ENCODE assay signal across 8 mouse cellular contexts in genomic region chr7:90443101-90444091, GRCm38 (mm10). TPM values are rescaled to one million over a fixed set of nuclear protein-coding genes. Genes with fewer than 3 reads are reported as not detected.
A peak's percentile ranks its signal among the peaks of the same experiment; 100 is the strongest.
DNase-seq lines count a peak whose midpoint lies in the region; ATAC-seq lines count a peak whose summit lies in the region.

No protein-coding gene starts in this region.

- peak; percentile 54 to 71 for DNase-seq in urinary bladder, adult 18-20 months (ENCODE audit: low spot score in 2 of 2)
- DNase-seq in urinary bladder, postnatal 10 days (ENCODE audit: low spot score): no peak
- peak; percentile 83 for DNase-seq in embryonic facial prominence, embryonic 10.5 days (ENCODE audit: low spot score)
- DNase-seq in heart, adult 11 months: peak; percentile 98
- peak; percentile 80 for DNase-seq in kidney, adult 18-20 months
- peak; percentile 60 to 73 for DNase-seq in spleen, adult 18-20 months

- H3K36me3 ChIP-seq in embryonic facial prominence, embryonic 10.5 days (replicated peaks): peaks cover 23% of the 10 kb centered on the region
- no peaks in the 10 kb centered on the region for H3K36me3 ChIP-seq in limb, embryonic 15.5 days
- no peaks in the 10 kb centered on the region for H3K36me3 ChIP-seq in midbrain, embryonic 16.5 days (ENCODE audit: control insufficient read depth, insufficient read depth, low read length)

- peak; percentile 69; the same call in 1 of the 2 replicates for ATAC-seq in limb, embryonic 15.5 days (ENCODE audit: insufficient number of reproducible peaks, low FRiP score, low TSS enrichment, low read depth)
- peak; percentile 76 for ATAC-seq in midbrain, embryonic 16.5 days

- peaks cover 5% of the 10 kb centered on the region for H3K4me1 ChIP-seq in embryonic facial prominence, embryonic 10.5 days
- H3K4me1 ChIP-seq in limb, embryonic 15.5 days: no peaks in the 10 kb centered on the region
- peaks cover 13% of the 10 kb centered on the region for H3K4me1 ChIP-seq in midbrain, embryonic 16.5 days (ENCODE audit: control insufficient read depth, insufficient read depth, low read length)

- H3K4me3 ChIP-seq in embryonic facial prominence, embryonic 10.5 days: peak overlapping the region; percentile 97
- peak overlapping the region; percentile 95 for H3K4me3 ChIP-seq in limb, embryonic 15.5 days
- peak overlapping the region; percentile 99 for H3K4me3 ChIP-seq in midbrain, embryonic 16.5 days (ENCODE audit: low read depth, low read length)

- no peaks in the 10 kb centered on the region for H3K27me3 ChIP-seq in embryonic facial prominence, embryonic 10.5 days (replicated peaks; ENCODE audit: low read depth, poor library complexity, severe bottlenecking)
- no peaks in the 10 kb centered on the region for H3K27me3 ChIP-seq in limb, embryonic 15.5 days
- H3K27me3 ChIP-seq in midbrain, embryonic 16.5 days (ENCODE audit: control insufficient read depth, insufficient read depth, low read depth, low read length): no peaks in the 10 kb centered on the region

- H3K9me3 ChIP-seq in embryonic facial prominence, embryonic 10.5 days: no peaks in the 10 kb centered on the region
- no peaks in the 10 kb centered on the region for H3K9me3 ChIP-seq in limb, embryonic 15.5 days
- no peaks in the 10 kb centered on the region for H3K9me3 ChIP-seq in midbrain, embryonic 16.5 days (replicated peaks; ENCODE audit: control insufficient read depth, low read length, poor library complexity, severe bottlenecking)

- under 1% methylated on average over 123 of the region's 123 CpGs for WGBS in embryonic facial prominence, embryonic 10.5 days
- WGBS in limb, embryonic 15.5 days: under 1% methylated on average over 123 of the region's 123 CpGs
- under 1% methylated on average over 109 of the region's 123 CpGs for WGBS in midbrain, embryonic 16.5 days

- peak overlapping the region; percentile 100 for H3K27ac ChIP-seq in embryonic facial prominence, embryonic 10.5 days (replicated peaks)
- peak overlapping the region; percentile 98 for H3K27ac ChIP-seq in limb, embryonic 15.5 days
- H3K27ac ChIP-seq in midbrain, embryonic 16.5 days (ENCODE audit: low read length): peak overlapping the region; percentile 99

- H3K4me2 ChIP-seq in limb, embryonic 15.5 days: peak overlapping the region; percentile 68
- H3K4me2 ChIP-seq in midbrain, embryonic 16.5 days (ENCODE audit: low read length): peak overlapping the region; percentile 83

- peak overlapping the region; percentile 100 for H3K9ac ChIP-seq in limb, embryonic 15.5 days
- H3K9ac ChIP-seq in midbrain, embryonic 16.5 days (ENCODE audit: low read depth, low read length): peak overlapping the region; percentile 99

RNA-seq across cellular contexts. Expression of gene Crebzf, which starts 0.9 kb away (rescaled TPM):
- 26.2 and 27.1 TPM in 2 replicates for polyA plus RNA-seq in embryonic facial prominence, embryonic 10.5 days (2016; fragmentation: Nextera tagmentation; extraction: Ambion mirVana)
- polyA plus RNA-seq in limb, embryonic 15.5 days (2015; fragmentation: Nextera tagmentation; extraction: Ambion mirVana): 18.7 and 31.9 TPM in 2 replicates
- polyA plus RNA-seq in midbrain, embryonic 16.5 days (2015; fragmentation: Nextera tagmentation; extraction: Ambion mirVana): 27.8 and 36.1 TPM in 2 replicates

RNA-seq across cellular contexts. Expression of gene Tmem126a, which starts 13.6 kb away (rescaled TPM):
- 119 and 120 TPM in 2 replicates for polyA plus RNA-seq in embryonic facial prominence, embryonic 10.5 days (2016; fragmentation: Nextera tagmentation; extraction: Ambion mirVana)
- 80.0 and 87.4 TPM in 2 replicates for polyA plus RNA-seq in limb, embryonic 15.5 days (2015; fragmentation: Nextera tagmentation; extraction: Ambion mirVana)
- 126 and 128 TPM in 2 replicates for polyA plus RNA-seq in midbrain, embryonic 16.5 days (2015; fragmentation: Nextera tagmentation; extraction: Ambion mirVana)

RNA-seq across cellular contexts. Expression of gene Ccdc89, which starts 17.0 kb away (rescaled TPM):
- 1.9 and 3.0 TPM in 2 replicates for polyA plus RNA-seq in embryonic facial prominence, embryonic 10.5 days (2016; fragmentation: Nextera tagmentation; extraction: Ambion mirVana)
- 0.69 and 1.5 TPM in 2 replicates for polyA plus RNA-seq in limb, embryonic 15.5 days (2015; fragmentation: Nextera tagmentation; extraction: Ambion mirVana)
- 2.1 and 2.4 TPM in 2 replicates for polyA plus RNA-seq in midbrain, embryonic 16.5 days (2015; fragmentation: Nextera tagmentation; extraction: Ambion mirVana)

RNA-seq across cellular contexts. Expression of gene Tmem126b, which starts 32.4 kb away (rescaled TPM):
- 35.2 and 36.2 TPM in 2 replicates for polyA plus RNA-seq in embryonic facial prominence, embryonic 10.5 days (2016; fragmentation: Nextera tagmentation; extraction: Ambion mirVana)
- polyA plus RNA-seq in limb, embryonic 15.5 days (2015; fragmentation: Nextera tagmentation; extraction: Ambion mirVana): 34.1 and 35.1 TPM in 2 replicates
- 46.0 and 47.9 TPM in 2 replicates for polyA plus RNA-seq in midbrain, embryonic 16.5 days (2015; fragmentation: Nextera tagmentation; extraction: Ambion mirVana)

RNA-seq across cellular contexts. Expression of gene Dlg2, which starts 33.1 kb away (rescaled TPM):
- 1.3 and 1.7 TPM in 2 replicates for polyA plus RNA-seq in embryonic facial prominence, embryonic 10.5 days (2016; fragmentation: Nextera tagmentation; extraction: Ambion mirVana)
- 7.6 TPM in 2 replicates for polyA plus RNA-seq in limb, embryonic 15.5 days (2015; fragmentation: Nextera tagmentation; extraction: Ambion mirVana)
- polyA plus RNA-seq in midbrain, embryonic 16.5 days (2015; fragmentation: Nextera tagmentation; extraction: Ambion mirVana): 27.1 and 28.8 TPM in 2 replicates
